ENCODE assay signal across 18 mouse cellular contexts in the genomic region with DNA sequence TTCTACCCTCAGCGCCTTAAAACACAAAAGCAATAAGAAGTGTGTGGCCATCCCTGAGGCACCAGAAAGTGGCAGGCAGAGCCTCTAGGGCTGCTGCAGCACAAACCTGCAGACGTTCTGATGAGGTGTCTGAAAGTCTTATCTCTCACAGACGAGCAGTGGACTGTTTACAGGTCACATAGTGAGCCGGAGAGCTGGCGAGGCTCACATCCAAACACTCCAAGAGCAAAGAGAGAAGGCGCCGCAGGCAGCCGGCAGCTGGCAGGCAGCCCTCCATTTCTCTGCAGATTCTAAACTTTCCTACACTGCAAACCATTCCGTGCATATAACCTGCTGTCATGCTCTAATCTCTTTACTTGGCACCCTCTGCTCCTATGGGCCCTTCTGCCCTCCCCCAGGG. TPM values are rescaled to one million over a fixed set of nuclear protein-coding genes. Genes with fewer than 3 reads are reported as not detected.
DNase-seq lines count a peak whose midpoint lies in the region; ATAC-seq and TF ChIP-seq lines count a peak whose summit lies in the region.
"Had no signal": no experiment of that assay in that cellular context is flagged by ENCODE, and none has a peak within 500 bp of the region (broad histone marks: within the 10 kb centered on the region; RNA-seq: fewer than 3 reads in every experiment).

No protein-coding gene starts in this region.

- H3K4me2 ChIP-seq in hindbrain, postnatal 0 days (ENCODE audit: low read depth, low read length) = no peak overlapping the region
- H3K4me2 ChIP-seq in hindbrain, embryonic 13.5 days = no peak overlapping the region
- H3K4me2 ChIP-seq: liver, embryonic 13.5 days; neural tube, embryonic 13.5 days had no signal

- 0 out of 2 replicates have a peak overlapping the region, but pooled peaks have one; percentile 7 for H3K27ac ChIP-seq in hindbrain, postnatal 0 days
- no peak overlapping the region for H3K27ac ChIP-seq in hindbrain, embryonic 13.5 days
- H3K27ac ChIP-seq in heart, embryonic 10.5 days = 0 out of 2 replicates have a peak overlapping the region, but pooled peaks have one; percentile 13
- H3K27ac ChIP-seq: left cerebral cortex, adult 2 months; liver, embryonic 13.5 days; neural tube, embryonic 13.5 days had no signal

- 40% methylated on average over 9 of the region's 9 CpGs for WGBS in hindbrain, postnatal 0 days
- WGBS in hindbrain, embryonic 13.5 days = 88% methylated on average over 9 of the region's 9 CpGs
- WGBS in heart, embryonic 10.5 days = 37% methylated on average over 9 of the region's 9 CpGs

- H3K9ac ChIP-seq in hindbrain, postnatal 0 days (replicated peaks; ENCODE audit: low read length) = no peak overlapping the region
- no peak overlapping the region for H3K9ac ChIP-seq in hindbrain, embryonic 13.5 days
- H3K9ac ChIP-seq: liver, embryonic 13.5 days; neural tube, embryonic 13.5 days had no signal

- H3K36me3 ChIP-seq in hindbrain, postnatal 0 days (ENCODE audit: insufficient read depth, low read length) = peaks cover 14% of the 10 kb centered on the region; the same call in 1 of the 2 replicates
- peaks cover 87% of the 10 kb centered on the region for H3K36me3 ChIP-seq in hindbrain, embryonic 13.5 days
- H3K36me3 ChIP-seq in heart, embryonic 10.5 days = peaks cover 85% of the 10 kb centered on the region

- intact Hi-C loops in heart, postnatal 10 days (cut with DNase I) = no loop called here

- no peak for TF ChIP-seq CTCF in hindbrain, postnatal 0 days (IDR thresholded peaks at IDR 0.05; ENCODE audit: low read depth)

- no peak overlapping the region for H3K4me3 ChIP-seq in hindbrain, postnatal 0 days (ENCODE audit: low read length)
- no peak overlapping the region for H3K4me3 ChIP-seq in hindbrain, embryonic 13.5 days
- no peak overlapping the region for H3K4me3 ChIP-seq in heart, embryonic 10.5 days
- H3K4me3 ChIP-seq: left cerebral cortex, adult 2 months; liver, embryonic 13.5 days; neural tube, embryonic 13.5 days had no signal

- no peaks in the 10 kb centered on the region for H3K9me3 ChIP-seq in hindbrain, postnatal 0 days (ENCODE audit: low read length)
- H3K9me3 ChIP-seq in hindbrain, embryonic 13.5 days = no peaks in the 10 kb centered on the region
- no peaks in the 10 kb centered on the region for H3K9me3 ChIP-seq in heart, embryonic 10.5 days
- H3K9me3 ChIP-seq: liver, embryonic 13.5 days; neural tube, embryonic 13.5 days had no signal

- 0 out of 2 replicates have a peak, but pooled peaks cover 7% of the 10 kb centered on the region for H3K4me1 ChIP-seq in hindbrain, postnatal 0 days (ENCODE audit: insufficient read depth, low read length)
- 0 out of 2 replicates have a peak, but pooled peaks cover 3% of the 10 kb centered on the region for H3K4me1 ChIP-seq in hindbrain, embryonic 13.5 days (replicated peaks)
- H3K4me1 ChIP-seq in heart, embryonic 10.5 days = peaks cover 23% of the 10 kb centered on the region
- H3K4me1 ChIP-seq: neural tube, embryonic 13.5 days had no signal

- no peaks in the 10 kb centered on the region for H3K27me3 ChIP-seq in hindbrain, postnatal 0 days (ENCODE audit: insufficient read depth, low read length)
- no peaks in the 10 kb centered on the region for H3K27me3 ChIP-seq in hindbrain, embryonic 13.5 days
- no peaks in the 10 kb centered on the region for H3K27me3 ChIP-seq in heart, embryonic 10.5 days (ENCODE audit: insufficient read depth, poor library complexity, severe bottlenecking)
- H3K27me3 ChIP-seq: liver, embryonic 13.5 days; neural tube, embryonic 13.5 days had no signal

- DNase-seq in hindbrain, postnatal 0 days (ENCODE audit: low spot score) = no peak
- DNase-seq in heart, embryonic 10.5 days (ENCODE audit: low spot score) = no peak
- peak; percentile 41 to 61 for DNase-seq in heart, postnatal 10 days
- DNase-seq in lung, postnatal 4 days = peak; percentile 42 to 72
- DNase-seq in adrenal gland, postnatal 36 days = no peak
- DNase-seq: adrenal gland, adult 2 months; embryo, embryonic 11 days; kidney, postnatal 10 days; liver, embryonic 13.5 days; midbrain, embryonic 14.5 days; right cerebral cortex, postnatal 4 days had no signal

- ATAC-seq in hindbrain, postnatal 0 days = no peak
- no peak for ATAC-seq in hindbrain, embryonic 13.5 days (ENCODE audit: low FRiP score)
- no peak for ATAC-seq in erythroblast, adult 5-6 weeks (replicated peaks; ENCODE audit: low FRiP score, poor library complexity, severe bottlenecking)
- ATAC-seq: CD4-positive, CD25-positive, alpha-beta regulatory T cell, adult 4 months; forebrain, embryonic 14.5 days had no signal

RNA-seq across cellular contexts. Expression of a gene that starts 27.3 kb away (rescaled TPM):
- 131 and 135 TPM in 2 replicates for total RNA-seq in hindbrain, postnatal 0 days (2014; rRNA removed)
- polyA plus RNA-seq in hindbrain, postnatal 0 days (2015; fragmentation: Nextera tagmentation; extraction: Ambion mirVana) = 46.7 and 52.0 TPM in 2 replicates
- 75.1 and 77.5 TPM in 2 replicates for polyA plus RNA-seq in hindbrain, embryonic 13.5 days (2015; fragmentation: Nextera tagmentation; extraction: Ambion mirVana)
- polyA plus RNA-seq in heart, embryonic 10.5 days (2016; fragmentation: Nextera tagmentation; extraction: Ambion mirVana) = 42.3 and 46.0 TPM in 2 replicates
- total RNA-seq in heart, postnatal 10 days (2021) = 10 to 100 TPM; 28.3 to 30.8 TPM
- total RNA-seq in erythroblast, adult 5-6 weeks (2015; ENCODE audit: low replicate concordance) = 2.1 and 4.4 TPM in 2 replicates
- total RNA-seq in erythroblast, adult 5-6 weeks (2017; ENCODE audit: low replicate concordance) = 1.3 and 3.5 TPM in 2 replicates
- 10 to 100 TPM; 32.6 to 35.6 TPM for total RNA-seq in adrenal gland, postnatal 36 days (2021)

RNA-seq across cellular contexts. Expression of a gene that starts 32.6 kb away (rescaled TPM):
- not detected in 2 replicates for total RNA-seq in hindbrain, postnatal 0 days (2014; rRNA removed)
- 0.34 and 0.35 TPM in 2 replicates for polyA plus RNA-seq in hindbrain, postnatal 0 days (2015; fragmentation: Nextera tagmentation; extraction: Ambion mirVana)
- polyA plus RNA-seq in hindbrain, embryonic 13.5 days (2015; fragmentation: Nextera tagmentation; extraction: Ambion mirVana) = 0.27 and 0.41 TPM in 2 replicates
- polyA plus RNA-seq in heart, embryonic 10.5 days (2016; fragmentation: Nextera tagmentation; extraction: Ambion mirVana) = 0.33 and 0.40 TPM in 2 replicates
- total RNA-seq in heart, postnatal 10 days (2021) = under 1 TPM; 0.10 to 0.12 TPM
- total RNA-seq in erythroblast, adult 5-6 weeks (2015; ENCODE audit: low replicate concordance) = not detected in 2 replicates
- total RNA-seq in erythroblast, adult 5-6 weeks (2017; ENCODE audit: low replicate concordance) = not detected in 2 replicates
- total RNA-seq in adrenal gland, postnatal 36 days (2021) = 10 to 100 TPM in 1 of 2 experiments, 1 to 10 TPM in 1; 4.8 to 12.3 TPM
- total RNA-seq: left cerebral cortex, adult 2 months had no signal

RNA-seq across cellular contexts. Expression of a gene that starts 33.6 kb away (rescaled TPM):
- not detected in 2 replicates for total RNA-seq in hindbrain, postnatal 0 days (2014; rRNA removed)
- not detected in 2 replicates for polyA plus RNA-seq in hindbrain, postnatal 0 days (2015; fragmentation: Nextera tagmentation; extraction: Ambion mirVana)
- polyA plus RNA-seq in hindbrain, embryonic 13.5 days (2015; fragmentation: Nextera tagmentation; extraction: Ambion mirVana) = 0.06 TPM in 2 replicates
- polyA plus RNA-seq in heart, embryonic 10.5 days (2016; fragmentation: Nextera tagmentation; extraction: Ambion mirVana) = not detected in 2 replicates
- not detected for total RNA-seq in heart, postnatal 10 days (2021)
- not detected in 2 replicates for total RNA-seq in erythroblast, adult 5-6 weeks (2015; ENCODE audit: low replicate concordance)
- total RNA-seq in erythroblast, adult 5-6 weeks (2017; ENCODE audit: low replicate concordance) = not detected in 2 replicates
- total RNA-seq in adrenal gland, postnatal 36 days (2021) = under 1 TPM; 0.30 to 0.53 TPM
- total RNA-seq: granulocyte monocyte progenitor cell, adult 5-6 weeks; left cerebral cortex, adult 2 months had no signal
- polyA plus RNA-seq: forebrain, embryonic 14.5 days; liver, embryonic 13.5 days; midbrain, embryonic 14.5 days; neural tube, embryonic 13.5 days had no signal

Comparison
In these comparisons a context has a peak if more than half of its experiments do, and no peak if none do; other contexts are left out.
1. DNase-seq: peak in heart, postnatal 10 days (2 of 2) and lung, postnatal 4 days (2 of 2); none in hindbrain, postnatal 0 days (single experiment), heart, embryonic 10.5 days (single experiment) and adrenal gland, postnatal 36 days (0 of 2).
2. RNA of a gene that starts 27.3 kb away (total RNA-seq): 131 to 135 TPM in hindbrain, postnatal 0 days, 32.6 to 35.6 TPM in adrenal gland, postnatal 36 days and 28.3 to 30.8 TPM in heart, postnatal 10 days; 1.3 to 4.4 TPM in erythroblast, adult 5-6 weeks; every median in the first group is over 4 times any median in the second.